Mouse (Mus musculus) urinary bladder, postnatal 14 days (tissue): ENCODE measurements around the gene Tent5a.

ENCODE experiments used
- DNase-seq: peaks from one replicate; pipeline ENCODE4 v3.0.0; 2021; ENCODE audit warnings: low spot score

Gene Tent5a

DNA sequence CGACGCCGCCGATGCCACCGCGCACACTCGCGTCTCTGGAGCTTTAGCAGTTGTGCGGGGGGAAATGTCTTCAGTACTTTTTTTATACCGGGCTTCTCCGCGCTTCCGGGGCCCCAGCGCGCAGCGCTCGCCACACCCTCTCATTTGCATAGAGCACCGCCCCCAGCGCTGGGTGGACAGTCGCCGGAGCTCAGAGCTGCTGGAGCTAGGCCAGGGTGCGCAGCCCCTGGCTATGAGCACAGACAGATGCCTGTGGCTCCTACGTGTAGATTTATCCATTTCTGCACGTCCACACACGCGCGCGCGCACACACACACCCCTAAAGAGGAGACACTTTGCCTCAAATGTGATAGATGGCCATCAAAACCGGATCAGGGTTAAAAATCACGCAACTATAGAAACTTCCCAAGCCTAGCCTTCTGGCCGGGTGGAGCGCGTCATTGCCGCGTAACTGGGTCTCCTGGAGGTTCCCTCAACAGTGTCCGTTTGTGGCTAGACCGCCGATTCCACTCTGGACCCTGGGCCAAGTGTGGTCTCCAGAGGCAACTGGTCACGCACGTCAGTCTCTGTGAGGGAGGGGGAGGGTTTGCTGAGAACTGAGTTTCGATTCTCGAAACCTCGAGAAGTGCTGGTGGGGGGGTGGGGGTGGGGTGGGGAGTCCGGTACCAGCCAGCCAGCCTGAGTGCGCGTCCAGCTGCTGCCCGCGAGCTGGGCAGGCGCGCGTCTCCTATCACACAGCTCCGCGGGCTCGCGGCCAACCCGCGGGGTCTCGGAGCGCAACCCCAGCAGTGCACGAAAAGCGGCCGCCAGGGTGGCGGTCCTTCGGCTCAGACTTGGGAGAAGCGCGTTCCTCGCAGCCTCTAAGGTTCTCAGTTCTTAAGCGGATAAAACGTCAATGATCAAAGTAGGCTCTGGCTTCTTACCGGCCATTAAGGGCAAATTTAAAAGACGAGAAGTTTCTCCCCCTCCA, at the start of gene Tent5a:
TSS of gene Tent5a (minus strand) at position 107 of the 970 bp plus-strand sequence.
- peak; percentile 89 for DNase-seq

DNA sequence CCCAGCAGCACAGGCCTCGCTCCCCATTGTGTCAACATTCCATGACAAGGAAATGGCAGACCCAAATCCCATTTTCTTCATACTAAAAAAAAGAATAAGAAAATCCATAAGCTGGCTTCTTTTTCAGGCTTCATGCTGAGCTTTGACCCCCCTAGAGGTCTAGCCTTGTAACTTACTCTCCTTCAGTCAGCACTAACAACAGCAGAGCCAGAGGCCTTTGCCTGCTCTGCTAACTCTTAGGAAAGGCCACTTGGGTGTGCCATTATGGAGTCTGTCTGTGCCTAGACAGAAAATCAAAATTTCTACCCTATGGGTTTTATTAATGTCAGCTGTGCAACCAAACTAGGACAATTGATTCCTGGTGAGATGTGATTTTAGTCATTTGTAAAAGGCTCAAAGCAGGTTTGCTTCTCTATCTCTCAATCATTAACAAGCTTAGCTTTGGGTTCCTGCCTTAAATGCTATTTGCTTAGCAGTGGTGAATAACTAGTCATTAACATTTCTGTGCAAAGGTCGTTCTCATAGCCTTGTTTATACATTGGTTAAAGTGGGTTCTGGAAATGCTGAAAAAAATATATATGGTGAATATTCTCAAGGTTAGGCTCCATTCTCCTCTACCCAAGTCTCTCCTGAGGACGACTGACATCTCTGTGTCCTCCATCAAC, 49.6 kb upstream of the Tent5a start:
- DNase-seq = no peak

DNA sequence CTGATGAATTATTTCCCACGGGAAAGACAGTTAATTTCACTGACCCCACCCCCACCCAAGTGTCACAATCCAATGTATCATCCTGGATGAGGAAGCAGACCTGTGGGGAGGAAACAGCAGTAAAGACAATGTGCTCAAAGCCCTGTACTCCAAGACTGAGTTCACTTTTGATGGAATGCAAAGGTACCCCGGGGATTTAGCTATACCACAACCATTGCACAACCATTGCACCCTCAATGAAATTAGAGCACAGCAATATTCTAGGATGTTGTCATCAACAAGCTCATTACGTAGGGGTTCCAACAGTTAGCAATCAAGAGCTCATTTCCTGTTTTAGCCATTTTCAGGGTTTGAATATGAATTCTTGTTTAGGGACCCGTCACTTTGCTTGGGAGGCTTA, 48.0 kb upstream of the Tent5a start:
- DNase-seq = no peak

DNA sequence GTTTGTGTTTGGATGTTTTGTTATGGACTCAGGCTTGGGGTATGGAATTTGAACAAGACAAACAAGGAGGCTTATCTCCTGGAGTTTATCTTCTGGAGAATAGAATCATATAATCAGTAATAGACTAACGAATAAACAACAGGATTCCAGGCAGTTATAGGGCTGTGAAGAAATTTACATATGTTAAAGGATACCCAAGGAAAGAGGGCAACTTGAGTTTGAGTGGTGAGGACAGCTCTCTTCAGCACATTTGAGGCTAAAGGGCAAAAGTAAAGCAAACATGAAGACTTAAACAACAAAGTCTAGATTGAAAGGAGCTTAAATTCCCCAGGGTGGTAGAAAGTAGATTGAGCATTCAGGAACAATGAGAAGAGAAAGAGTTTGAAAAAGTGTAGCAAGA, 44.9 kb upstream of the Tent5a start:
- DNase-seq = no peak

DNA sequence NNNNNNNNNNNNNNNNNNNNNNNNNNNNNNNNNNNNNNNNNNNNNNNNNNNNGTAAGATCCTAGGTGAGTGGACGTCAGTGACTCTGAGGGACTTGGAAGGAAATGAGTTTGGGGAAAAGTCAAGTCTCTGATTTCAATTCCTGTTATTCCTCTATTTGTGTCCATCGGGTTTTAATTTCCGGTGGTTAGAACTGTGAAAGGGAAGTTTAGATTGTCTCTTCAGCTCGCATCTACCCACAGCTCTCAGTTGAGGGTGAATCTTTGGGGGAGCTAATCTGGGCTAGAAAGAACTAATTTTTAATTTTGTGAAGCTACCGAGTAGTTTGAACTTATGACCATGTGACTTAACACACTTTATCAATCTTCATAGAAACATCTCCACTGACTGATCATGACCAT, 42.4 kb upstream of the Tent5a start:
- DNase-seq = no peak

DNA sequence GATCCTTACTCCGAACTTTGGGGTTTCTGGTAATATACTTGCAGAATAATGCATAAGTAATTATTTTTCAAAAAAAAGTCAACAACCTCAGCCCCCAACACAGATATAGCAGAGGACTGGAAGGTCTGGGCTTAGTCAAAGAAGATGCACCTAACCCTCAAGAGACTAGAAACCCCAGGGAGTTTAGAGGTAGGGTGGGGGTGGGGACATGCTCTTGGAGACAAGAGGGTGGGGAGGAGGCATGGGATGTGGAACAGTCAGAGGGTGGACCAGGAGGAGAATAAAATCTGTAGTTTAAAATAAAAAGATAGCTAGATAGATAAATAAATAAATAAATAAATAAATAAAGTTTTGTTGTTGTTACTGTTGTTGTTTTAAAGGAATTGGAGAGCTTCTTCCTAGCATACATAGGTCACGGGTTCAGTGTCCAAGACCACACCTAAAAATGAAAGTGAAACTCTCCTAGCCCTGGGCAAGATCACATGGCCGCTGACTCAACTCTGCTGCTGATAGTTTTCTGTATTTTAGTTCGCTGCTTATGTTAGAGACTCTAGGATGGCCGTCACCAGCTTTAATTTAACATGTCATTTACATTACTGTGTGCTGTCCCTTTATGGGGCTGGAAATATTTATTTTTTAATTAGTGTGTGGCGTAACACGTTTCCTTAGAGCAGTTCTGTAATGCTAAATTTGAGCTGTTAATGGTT, 30.2 kb upstream of the Tent5a start:
- no peak for DNase-seq

DNA sequence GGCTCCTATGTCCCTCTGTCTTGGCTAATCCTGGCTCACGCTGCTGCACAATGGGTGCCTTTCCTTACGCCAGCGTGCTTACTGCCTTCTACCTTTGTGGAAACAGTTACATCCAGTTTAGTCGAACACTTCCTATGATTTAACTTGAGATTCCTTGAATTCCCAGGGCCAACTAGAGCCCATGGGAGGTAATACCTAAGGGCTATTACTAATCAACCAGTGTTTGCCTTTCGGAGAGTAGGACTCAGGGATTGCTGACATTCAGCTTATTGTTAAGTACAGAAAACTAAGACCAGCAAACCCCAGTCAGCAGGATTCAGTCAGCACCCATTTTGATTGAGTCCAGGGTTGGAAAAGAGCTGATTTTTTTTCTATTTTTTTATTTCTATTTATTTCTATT, 28.4 kb upstream of the Tent5a start:
- no peak for DNase-seq

DNA sequence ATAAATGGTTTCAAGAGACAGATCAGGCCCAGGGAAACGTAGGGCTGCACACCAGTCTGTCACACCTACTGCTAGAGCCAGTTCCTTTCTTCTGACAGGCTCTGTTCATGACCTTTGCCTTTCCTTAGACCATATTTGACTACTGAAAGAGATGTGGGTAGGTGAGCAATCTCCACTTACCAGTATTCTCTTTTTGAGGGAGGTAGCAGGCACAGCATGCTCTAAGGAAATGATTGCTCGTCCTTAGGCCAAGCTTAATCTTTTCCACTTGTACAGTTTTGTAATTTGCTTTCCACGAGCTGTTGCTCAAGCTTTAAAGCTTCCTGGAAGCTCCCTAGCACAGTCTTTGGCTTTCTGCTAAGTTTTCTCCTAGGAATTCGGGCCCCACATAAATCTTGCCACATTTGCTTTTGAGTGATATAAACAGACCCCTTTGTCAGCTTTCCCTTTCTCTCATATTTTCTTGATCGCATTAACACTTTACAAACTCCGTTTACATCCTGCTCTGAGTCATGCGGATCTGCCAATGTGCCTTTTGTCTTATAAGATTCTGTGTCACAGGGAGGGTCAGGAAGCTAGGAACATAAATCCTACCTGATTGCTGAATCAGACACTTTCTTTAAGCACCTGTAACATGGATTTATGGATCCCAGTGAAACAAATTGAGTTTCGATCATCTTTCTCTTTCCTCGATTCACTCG, 20.8 kb upstream of the Tent5a start:
- DNase-seq = no peak

DNA sequence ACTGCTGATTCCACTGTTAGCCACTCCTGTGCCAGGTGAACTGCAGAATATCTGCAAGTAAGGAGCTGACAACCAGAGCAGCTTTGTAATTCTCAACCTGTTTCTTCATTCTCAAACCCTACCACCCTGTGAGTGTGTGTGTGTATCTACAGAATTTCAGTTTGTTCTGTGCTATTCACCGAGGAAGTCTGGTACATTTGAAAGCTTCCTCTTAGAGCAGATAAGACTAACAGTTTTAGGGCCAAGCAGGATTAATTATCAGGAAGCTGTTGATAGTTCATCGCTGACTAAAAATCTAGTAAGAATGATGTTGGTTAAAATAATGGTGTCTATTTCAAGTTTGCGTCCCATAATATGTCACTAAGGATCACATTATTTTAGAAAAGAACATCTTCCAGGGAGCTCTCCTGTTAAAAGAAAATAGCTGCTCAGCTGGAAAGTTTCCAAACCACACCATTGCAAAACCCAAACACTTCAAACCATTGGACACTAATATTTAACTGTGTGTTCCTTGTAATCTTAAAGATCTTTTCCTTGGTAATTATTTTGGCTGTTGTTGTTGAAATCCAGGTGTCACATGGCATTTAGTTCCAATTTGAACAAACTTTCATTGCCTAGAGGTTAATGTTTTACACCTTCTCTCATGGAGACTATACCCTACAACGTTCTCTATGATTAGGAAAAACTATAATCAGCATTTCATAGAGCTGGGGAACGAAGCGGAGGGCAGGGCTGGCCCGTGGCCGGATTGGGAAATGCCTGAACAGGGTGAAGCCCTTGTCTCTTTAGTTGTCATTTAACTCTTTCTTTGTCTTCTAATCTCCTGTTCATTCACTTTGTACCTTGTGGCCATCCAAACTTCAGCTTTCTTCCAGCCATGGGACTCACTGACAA, 16.0 kb upstream of the Tent5a start:
- peak; percentile 15 for DNase-seq

DNA sequence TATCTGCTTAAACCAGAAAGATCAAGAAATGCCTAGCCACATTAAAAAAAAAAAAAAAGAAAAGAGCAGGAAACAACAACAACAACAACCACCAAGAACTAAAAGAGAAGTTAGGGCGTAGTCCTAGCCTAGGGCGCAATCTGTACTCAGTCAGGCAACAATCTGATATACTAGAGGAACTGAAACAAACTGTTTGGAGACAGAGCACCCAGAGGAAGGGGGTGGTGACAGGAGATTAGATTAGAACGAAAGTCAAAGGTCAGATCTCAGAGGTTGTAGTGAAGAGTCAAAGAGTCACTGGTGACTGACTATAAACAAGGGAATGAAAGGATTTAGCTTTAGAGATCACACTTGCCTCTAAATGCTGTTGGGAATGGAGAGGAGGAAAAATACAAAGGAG, 13.2 kb upstream of the Tent5a start:
- peak; percentile 8 for DNase-seq

DNA sequence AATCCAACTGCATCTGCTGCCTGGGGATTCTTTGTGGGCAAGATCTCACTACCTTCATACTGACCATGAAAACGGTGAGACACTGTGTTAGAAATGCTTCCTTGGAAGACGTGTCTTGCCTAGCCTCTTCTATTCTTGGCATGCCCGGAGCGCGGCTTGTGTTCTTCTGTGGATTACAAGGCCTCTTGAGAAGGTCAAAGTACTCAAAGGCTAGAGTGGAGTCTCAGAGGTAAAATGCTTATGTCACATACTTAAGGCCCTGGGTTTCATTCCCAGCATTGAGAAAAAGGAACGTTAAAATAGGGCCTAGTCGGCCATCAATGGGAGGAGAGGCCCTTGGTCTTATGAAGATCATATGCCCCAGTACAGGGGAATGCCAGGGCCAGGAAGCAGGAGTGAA, 8.9 kb upstream of the Tent5a start:
- DNase-seq = no peak

DNA sequence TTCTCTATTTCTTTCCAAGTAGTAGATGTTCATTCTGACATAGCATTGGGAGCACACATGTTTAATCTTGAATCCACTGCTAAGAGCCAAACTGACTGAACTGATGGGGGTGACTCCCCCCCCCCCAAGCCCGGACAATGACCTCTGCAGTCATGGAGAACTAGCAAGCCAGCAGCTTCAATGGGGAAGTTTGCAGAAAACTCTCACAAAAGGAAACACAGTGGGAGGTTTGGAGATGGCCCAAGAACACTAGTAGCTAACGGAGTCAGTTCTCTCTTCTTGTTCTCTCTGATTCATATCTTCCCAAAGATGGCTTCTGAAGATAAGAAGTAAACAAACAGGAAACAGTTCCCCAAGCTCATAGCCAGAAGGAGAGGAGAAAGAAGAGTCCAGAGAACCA, 4.4 kb upstream of the Tent5a start:
- DNase-seq = peak; percentile 32

DNA sequence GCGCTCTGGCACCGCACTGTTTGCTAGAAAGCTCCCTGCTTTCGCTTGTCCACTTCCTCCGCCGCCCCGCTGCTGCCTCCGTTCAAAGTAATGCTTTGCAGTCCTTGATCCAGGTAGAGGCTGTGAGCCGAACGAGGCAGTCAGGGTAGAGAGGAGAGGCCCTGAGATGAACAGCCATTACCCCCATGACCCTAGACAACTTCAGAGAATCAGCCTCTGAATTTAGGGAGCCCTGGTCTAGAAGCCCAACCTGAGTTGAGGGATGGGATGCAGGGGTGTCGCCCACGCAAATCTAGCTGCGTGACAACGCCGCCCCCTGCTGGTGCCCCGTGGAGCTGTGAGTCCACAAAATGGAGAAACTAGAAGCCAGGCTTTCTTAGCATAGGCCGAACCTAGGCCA, 1.1 kb upstream of the Tent5a start:
- DNase-seq = peak; percentile 92

DNA sequence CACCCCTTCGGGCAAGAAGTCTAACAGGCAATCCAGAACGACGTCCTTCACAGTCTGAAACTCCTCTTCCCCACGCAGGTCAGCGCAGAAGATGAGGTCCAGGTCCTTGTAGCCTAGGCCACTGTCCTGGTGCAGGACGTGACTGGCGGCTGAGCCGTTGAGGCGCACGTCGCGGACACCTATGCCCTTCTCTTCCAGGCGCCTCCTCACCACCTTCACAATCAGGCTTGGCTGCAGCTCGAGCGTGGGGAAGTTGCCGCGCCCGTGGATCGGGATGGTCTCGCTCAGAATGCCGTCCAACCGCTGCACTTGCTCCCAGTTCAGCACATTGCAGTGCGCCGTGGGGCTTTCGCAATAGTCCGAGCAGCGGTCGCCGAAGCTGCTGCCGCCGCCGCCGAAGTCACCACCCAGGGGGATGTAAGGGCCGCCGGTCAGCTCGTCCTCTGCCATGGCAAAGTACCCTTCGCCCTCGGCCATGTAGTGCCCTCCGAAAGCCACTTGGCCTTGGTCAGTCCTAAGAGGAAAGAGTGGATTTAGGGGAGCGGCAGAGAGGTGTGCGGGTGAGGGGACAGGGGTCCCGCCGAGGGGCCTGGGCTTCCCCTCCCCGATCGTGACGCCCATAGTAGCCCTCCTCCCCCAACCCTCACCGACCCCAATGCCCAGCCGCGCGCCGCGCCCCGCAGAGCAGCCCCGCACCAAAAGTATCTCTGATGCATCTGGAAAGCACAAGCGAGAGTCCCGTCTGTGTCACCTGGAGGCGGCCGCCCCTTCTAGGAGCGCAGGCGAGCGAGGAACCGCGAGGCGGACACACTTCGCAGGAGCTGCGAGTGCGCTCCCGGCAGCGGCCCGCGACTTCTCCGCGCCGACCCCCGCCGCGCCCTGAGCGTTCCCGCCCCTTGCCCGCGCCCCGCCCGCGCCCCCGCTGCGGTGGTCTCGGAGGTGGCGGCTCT, 581 bp downstream of the Tent5a start:
- peak; percentile 51 for DNase-seq

DNA sequence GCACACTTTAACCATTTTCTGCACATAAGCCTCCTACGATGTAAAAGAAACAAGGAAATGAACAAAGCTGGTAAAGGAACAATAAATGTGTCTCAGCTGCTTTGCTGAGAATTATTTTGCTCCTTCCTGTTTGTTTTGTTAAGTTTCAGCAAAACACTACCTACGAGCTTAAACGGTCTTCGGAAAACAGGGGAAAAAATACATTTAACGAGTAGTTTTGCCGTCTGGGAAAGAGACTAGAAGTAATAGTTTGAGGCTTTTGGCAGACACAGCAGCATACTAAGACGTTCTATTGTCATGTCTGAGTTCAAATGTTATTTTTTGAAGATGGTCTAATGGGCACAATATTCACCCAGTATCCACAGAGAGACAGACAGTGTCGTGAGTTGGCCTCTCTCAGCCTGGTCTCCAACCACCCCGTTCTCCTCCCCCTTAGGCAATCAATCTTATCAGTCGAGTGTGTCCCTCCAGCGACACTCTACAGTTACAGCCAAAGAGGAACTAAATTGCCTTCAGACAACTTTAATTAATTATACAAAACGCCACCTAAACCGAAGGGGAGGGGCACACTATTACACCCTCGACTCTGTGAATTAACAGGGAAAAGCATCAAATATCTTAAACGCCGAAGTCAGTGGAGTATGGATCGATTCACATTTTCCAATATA, 1.8 kb downstream of the Tent5a start:
- no peak for DNase-seq

DNA sequence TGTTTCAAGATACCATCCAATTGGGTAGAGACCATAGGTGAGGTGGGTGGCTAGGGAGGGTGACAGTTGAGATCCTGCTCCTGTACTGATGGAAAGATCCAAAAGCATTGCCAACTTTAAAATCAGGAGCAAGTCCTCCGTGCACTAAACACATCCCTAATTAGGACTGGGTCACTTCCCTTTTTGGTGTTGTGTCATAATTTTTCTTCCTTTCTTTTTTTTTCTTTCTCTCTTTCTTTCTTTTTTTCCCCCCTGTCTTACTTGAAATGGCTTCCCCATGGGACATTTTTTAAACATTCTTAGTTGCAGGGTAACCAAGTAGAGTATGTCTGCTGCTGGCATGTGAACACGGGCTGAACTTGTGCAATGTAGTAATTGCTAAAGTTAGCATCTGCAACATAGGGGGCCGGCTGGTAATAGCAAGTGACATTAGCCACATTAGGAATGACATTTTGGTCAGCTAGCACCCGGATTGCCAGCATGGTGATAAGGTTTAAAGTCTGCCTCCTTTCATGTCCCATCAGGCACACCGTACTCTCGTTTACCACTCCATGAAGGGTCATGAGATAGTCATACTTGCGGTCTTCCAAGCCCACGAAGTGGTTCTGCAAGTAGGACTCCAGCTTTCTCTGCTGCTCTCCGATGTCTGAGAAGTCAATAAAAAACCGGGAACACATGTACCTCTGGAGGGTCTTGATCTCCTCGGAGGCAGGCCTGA, 2.8 kb downstream of the Tent5a start:
- no peak for DNase-seq

DNA sequence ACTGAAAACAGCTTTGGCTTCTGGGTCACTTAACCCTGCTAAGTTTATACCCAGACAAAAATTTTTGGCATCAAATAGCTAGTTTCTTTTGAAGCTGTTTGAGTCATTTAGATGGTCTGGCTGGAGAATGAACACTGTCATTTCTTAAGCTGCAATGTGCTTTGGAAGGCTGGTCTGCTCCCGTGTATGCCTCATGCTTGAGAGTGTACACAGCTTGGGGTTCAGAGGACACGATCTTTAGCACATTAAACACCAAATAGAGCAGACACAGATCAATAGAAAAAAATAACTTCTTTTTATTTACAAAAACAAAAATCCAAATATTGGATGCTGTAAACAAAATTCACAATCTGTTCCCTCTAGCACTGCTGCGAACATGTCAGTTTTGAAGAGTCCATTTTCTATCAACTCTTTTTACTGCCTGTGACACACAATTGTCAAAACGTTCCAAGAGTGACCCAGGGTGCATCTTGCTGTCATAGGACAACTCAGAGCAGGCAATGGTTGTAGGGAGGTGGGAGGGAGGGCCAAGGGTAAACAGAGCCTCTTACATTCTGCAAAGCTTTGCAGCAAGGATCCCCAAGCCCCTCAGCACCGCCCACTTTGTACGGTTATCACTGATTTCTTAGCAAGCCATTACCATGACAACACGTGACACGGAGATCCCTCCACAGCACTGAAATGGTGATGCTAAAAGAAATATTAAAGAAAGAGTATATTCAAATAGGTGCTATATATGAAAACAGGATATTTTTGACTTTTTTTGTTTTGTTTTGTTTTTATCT, 6.8 kb downstream of the Tent5a start:
- no peak for DNase-seq

DNA sequence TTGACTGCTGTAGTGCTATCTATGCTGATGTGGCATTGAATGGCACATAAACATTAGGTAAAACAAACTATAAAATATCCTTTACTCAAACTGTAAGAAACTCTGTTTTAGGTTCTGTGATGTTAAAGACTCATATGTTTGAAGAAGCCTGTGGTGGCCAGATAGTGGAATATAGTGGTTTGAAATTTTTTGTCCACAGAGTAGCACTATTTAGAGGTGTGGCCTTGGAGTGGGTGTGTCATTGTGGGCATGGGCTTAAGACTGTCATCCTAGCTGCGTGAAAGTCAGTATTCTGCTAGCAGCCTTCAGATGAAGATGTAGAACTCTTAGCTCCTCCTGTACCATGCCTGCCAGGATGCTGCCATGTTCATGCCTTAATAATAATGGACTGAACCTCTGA, 11.0 kb downstream of the Tent5a start:
- DNase-seq = no peak
